Mouse (Mus musculus): ENCODE data around the gene Fbxl8. TPM values are rescaled to one million over a fixed set of nuclear protein-coding genes. Genes with fewer than 3 reads are reported as not detected.
A peak's percentile ranks its signal among the peaks of the same experiment; 100 is the strongest.

Fbxl8 gene
- polyA plus RNA-seq, 1 experiment from 2014 or later = 1.2 TPM

GRCm38 (mm10) chr8:105313622-105314402 lies 49.4 kb downstream of the Fbxl8 start:
- Histone ChIP-seq H3K4me3 (replicated peaks; ENCODE audit: low read length) (no peak overlapping the region), H3K36me3 (replicated peaks; ENCODE audit: control insufficient read depth, insufficient read depth) (peaks cover 96% of the 10 kb centered on the region), H3K9me3 (ENCODE audit: control insufficient read depth, low read length) (no peaks in the 10 kb centered on the region), H3K27me3 (ENCODE audit: control insufficient read depth, insufficient read depth, low read length) (no peaks in the 10 kb centered on the region), H3K4me2 (replicated peaks) (no peak overlapping the region), H3K4me1 (replicated peaks; ENCODE audit: control insufficient read depth, insufficient read depth, low read length) (no peaks in the 10 kb centered on the region), H3K9ac (no peak overlapping the region), H3K27ac (no peak overlapping the region)
- DNase-seq (ENCODE audit: low spot score) (no peak), ATAC-seq (ENCODE audit: low FRiP score) (no peak)
- 87% methylated on average over 9 of the region's 9 CpGs for WGBS

GRCm38 (mm10) chr8:105315073-105315769 lies 50.8 kb downstream of the Fbxl8 start:
- Histone ChIP-seq H3K27me3 (ENCODE audit: control insufficient read depth, insufficient read depth, low read length) (no peaks in the 10 kb centered on the region), H3K36me3 (replicated peaks; ENCODE audit: control insufficient read depth, insufficient read depth) (peaks cover 95% of the 10 kb centered on the region), H3K27ac (no peak overlapping the region), H3K4me2 (replicated peaks) (no peak overlapping the region), H3K4me3 (replicated peaks; ENCODE audit: low read length) (no peak overlapping the region), H3K9ac (no peak overlapping the region), H3K4me1 (replicated peaks; ENCODE audit: control insufficient read depth, insufficient read depth, low read length) (no peaks in the 10 kb centered on the region), H3K9me3 (ENCODE audit: control insufficient read depth, low read length) (no peaks in the 10 kb centered on the region)
- no peak for DNase-seq (ENCODE audit: low spot score)
- WGBS = 92% methylated on average over 18 of the region's 18 CpGs
- 0 out of 2 replicates have a peak, but pooled peaks have one; percentile 13 for ATAC-seq (ENCODE audit: low FRiP score)

- no peak overlapping the region for H3K4me3 ChIP-seq (replicated peaks; ENCODE audit: low read length)
- ATAC-seq (ENCODE audit: low FRiP score) (no peak), DNase-seq (ENCODE audit: low spot score) (no peak)
- H3K36me3 ChIP-seq (replicated peaks; ENCODE audit: control insufficient read depth, insufficient read depth) = peaks cover 86% of the 10 kb centered on the region
- H3K27ac ChIP-seq = no peak overlapping the region
- H3K9me3 ChIP-seq (ENCODE audit: control insufficient read depth, low read length) = no peaks in the 10 kb centered on the region
- no peaks in the 10 kb centered on the region for H3K27me3 ChIP-seq (ENCODE audit: control insufficient read depth, insufficient read depth, low read length)
- H3K9ac ChIP-seq = 0 out of 2 replicates have a peak overlapping the region, but pooled peaks have one; percentile 8
- 81% methylated on average over 4 of the region's 4 CpGs for WGBS
- no peak overlapping the region for H3K4me2 ChIP-seq (replicated peaks)
- no peaks in the 10 kb centered on the region for H3K4me1 ChIP-seq (replicated peaks; ENCODE audit: control insufficient read depth, insufficient read depth, low read length)
Observed at GRCm38 (mm10) chr8:105317941-105318340, 53.5 kb downstream of the Fbxl8 start.

GRCm38 (mm10) chr8:105318662-105319190 lies 54.3 kb downstream of the Fbxl8 start:
- Histone ChIP-seq H3K27me3 (ENCODE audit: control insufficient read depth, insufficient read depth, low read length) (no peaks in the 10 kb centered on the region), H3K9ac (no peak overlapping the region), H3K4me3 (replicated peaks; ENCODE audit: low read length) (no peak overlapping the region), H3K9me3 (ENCODE audit: control insufficient read depth, low read length) (no peaks in the 10 kb centered on the region), H3K4me2 (replicated peaks) (no peak overlapping the region), H3K4me1 (replicated peaks; ENCODE audit: control insufficient read depth, insufficient read depth, low read length) (no peaks in the 10 kb centered on the region), H3K27ac (no peak overlapping the region), H3K36me3 (replicated peaks; ENCODE audit: control insufficient read depth, insufficient read depth) (peaks cover 83% of the 10 kb centered on the region)
- no peak for DNase-seq (ENCODE audit: low spot score)
- no peak for ATAC-seq (ENCODE audit: low FRiP score)
- WGBS = 84% methylated on average over 11 of the region's 11 CpGs

MicroRNA genes within 50 kb of the gene (microRNA counts, 519-probe panel; counts per million panel counts)
- 4,013 counts per million, percentile 28 among the panel's probes with 10 or more counts for microRNA mmu-miR-328

Small RNA genes lying within 50 kb of the gene (microRNA-seq; reads per million reads assigned to microRNA genes)
- gene Gm27320 = not detected
- gene Mir328 = 351 reads per million, percentile 67 among the genes with 10 or more reads in this experiment

Other genes with a start within 250 kb of the Fbxl8 start
- not detected in 2 replicates for gene Ces3a, start 216.0 kb upstream of the Fbxl8 start, polyA plus RNA-seq (2014; fragmentation: Nextera tagmentation; extraction: Ambion mirVana)
- gene Ces3b, start 180.9 kb upstream of the Fbxl8 start, polyA plus RNA-seq (2014; fragmentation: Nextera tagmentation; extraction: Ambion mirVana) = not detected in 2 replicates
- gene Ces4a, start 132.8 kb upstream of the Fbxl8 start, polyA plus RNA-seq (2014; fragmentation: Nextera tagmentation; extraction: Ambion mirVana) = 0.08 TPM in 1 of 2 replicates, not detected in the other
- gene Cbfb, start 94.0 kb upstream of the Fbxl8 start, polyA plus RNA-seq (2014; fragmentation: Nextera tagmentation; extraction: Ambion mirVana) = 34.1 and 41.7 TPM in 2 replicates
- 33.1 and 38.1 TPM in 2 replicates for gene D230025D16Rik, start 39.5 kb upstream of the Fbxl8 start, polyA plus RNA-seq (2014; fragmentation: Nextera tagmentation; extraction: Ambion mirVana)
- 8.7 and 11.5 TPM in 2 replicates for gene B3gnt9, start 9.5 kb upstream of the Fbxl8 start, polyA plus RNA-seq (2014; fragmentation: Nextera tagmentation; extraction: Ambion mirVana)
- gene Tradd, start within 50 bp of the Fbxl8 start, polyA plus RNA-seq (2014; fragmentation: Nextera tagmentation; extraction: Ambion mirVana) = 15.2 and 17.4 TPM in 2 replicates
- gene Hsf4, start 5.2 kb downstream of the Fbxl8 start, polyA plus RNA-seq (2014; fragmentation: Nextera tagmentation; extraction: Ambion mirVana) = 0.63 and 0.79 TPM in 2 replicates
- 4.0 and 4.3 TPM in 2 replicates for gene Nol3, start 11.5 kb downstream of the Fbxl8 start, polyA plus RNA-seq (2014; fragmentation: Nextera tagmentation; extraction: Ambion mirVana)
- 101 and 120 TPM in 2 replicates for gene 4931428F04Rik, start 25.2 kb downstream of the Fbxl8 start, polyA plus RNA-seq (2014; fragmentation: Nextera tagmentation; extraction: Ambion mirVana)
- gene Exoc3l, start 31.5 kb downstream of the Fbxl8 start, polyA plus RNA-seq (2014; fragmentation: Nextera tagmentation; extraction: Ambion mirVana) = 9.5 and 12.2 TPM in 2 replicates
- 43.5 and 48.2 TPM in 2 replicates for gene E2f4, start 33.0 kb downstream of the Fbxl8 start, polyA plus RNA-seq (2014; fragmentation: Nextera tagmentation; extraction: Ambion mirVana)
- gene Elmo3, start 41.0 kb downstream of the Fbxl8 start, polyA plus RNA-seq (2014; fragmentation: Nextera tagmentation; extraction: Ambion mirVana) = 1.1 and 1.6 TPM in 2 replicates
- 0.46 and 0.92 TPM in 2 replicates for gene Lrrc29, start 61.6 kb downstream of the Fbxl8 start, polyA plus RNA-seq (2014; fragmentation: Nextera tagmentation; extraction: Ambion mirVana)
- 141 and 147 TPM in 2 replicates for gene Tmem208, start 61.7 kb downstream of the Fbxl8 start, polyA plus RNA-seq (2014; fragmentation: Nextera tagmentation; extraction: Ambion mirVana)
- 0.58 and 0.70 TPM in 2 replicates for gene Fhod1, start 83.3 kb downstream of the Fbxl8 start, polyA plus RNA-seq (2014; fragmentation: Nextera tagmentation; extraction: Ambion mirVana)
- 11.4 and 12.1 TPM in 2 replicates for gene Slc9a5, start 84.2 kb downstream of the Fbxl8 start, polyA plus RNA-seq (2014; fragmentation: Nextera tagmentation; extraction: Ambion mirVana)
- gene Plekhg4, start 108.6 kb downstream of the Fbxl8 start, polyA plus RNA-seq (2014; fragmentation: Nextera tagmentation; extraction: Ambion mirVana) = 1.8 and 2.6 TPM in 2 replicates
- gene Kctd19, start 148.9 kb downstream of the Fbxl8 start, polyA plus RNA-seq (2014; fragmentation: Nextera tagmentation; extraction: Ambion mirVana) = 0.10 TPM in 1 of 2 replicates, not detected in the other
- gene Lrrc36, start 148.9 kb downstream of the Fbxl8 start, polyA plus RNA-seq (2014; fragmentation: Nextera tagmentation; extraction: Ambion mirVana) = 0.44 and 0.78 TPM in 2 replicates
- gene Tppp3, start 206.9 kb downstream of the Fbxl8 start, polyA plus RNA-seq (2014; fragmentation: Nextera tagmentation; extraction: Ambion mirVana) = 204 and 207 TPM in 2 replicates
- 32.7 and 33.1 TPM in 2 replicates for gene Zdhhc1, start 232.3 kb downstream of the Fbxl8 start, polyA plus RNA-seq (2014; fragmentation: Nextera tagmentation; extraction: Ambion mirVana)

Data from hindbrain, embryonic 14.5 days (tissue).